Mouse (Mus musculus): ENCODE measurements around the gene Ralbp1.

The Ralbp1 gene

GRCm38 (mm10) chr17:65885697-65886529, at the start of gene Ralbp1:
Ralbp1 (minus strand) TSS chr17:65885798.
- DNase-seq (ENCODE audit: low spot score) = peak; percentile 20

- DNase-seq (ENCODE audit: low spot score) = no peak
These were observed 48.1 kb upstream of the Ralbp1 start for GRCm38 (mm10) chr17:65933741-65934140.

DNA sequence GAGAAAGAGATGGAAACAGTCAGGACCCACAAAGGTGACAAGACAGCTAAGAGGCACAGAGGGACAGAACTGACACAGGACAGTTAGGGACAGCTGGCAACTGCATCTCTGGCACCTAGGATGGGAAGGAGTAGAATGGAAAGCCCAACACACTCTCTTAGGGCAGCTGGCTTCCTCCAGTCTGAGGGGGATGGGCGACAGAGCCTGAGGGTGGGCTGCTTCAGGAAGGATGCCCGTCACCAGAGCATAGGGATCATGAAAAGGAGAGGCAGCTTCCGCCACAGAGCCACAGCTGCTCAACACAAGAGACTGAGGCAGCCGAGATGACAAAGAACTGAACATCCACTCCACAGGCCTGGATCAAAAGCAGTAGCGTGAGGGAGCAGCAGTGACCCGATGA, 45.9 kb upstream of the Ralbp1 start:
- DNase-seq (ENCODE audit: low spot score) = no peak

DNA sequence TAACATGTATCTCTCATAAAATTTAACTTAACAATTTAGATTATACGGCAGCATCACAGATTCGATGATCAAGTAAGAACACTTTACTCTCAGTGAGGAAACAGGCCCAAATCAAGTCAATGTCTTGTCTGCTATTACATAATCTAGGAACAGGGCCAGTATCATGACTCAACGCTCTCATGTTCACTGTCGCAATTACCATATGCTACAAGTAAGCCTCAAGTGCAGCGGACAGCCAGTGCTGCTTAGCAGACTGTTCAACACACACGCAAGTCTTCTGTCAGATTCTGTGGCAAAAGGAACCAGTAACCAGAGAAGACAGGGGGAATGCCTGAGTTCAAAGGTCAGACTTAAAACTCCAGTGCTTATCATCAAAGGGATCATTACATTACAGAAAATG, 45.4 kb upstream of the Ralbp1 start:
- no peak for DNase-seq (ENCODE audit: low spot score)

DNA sequence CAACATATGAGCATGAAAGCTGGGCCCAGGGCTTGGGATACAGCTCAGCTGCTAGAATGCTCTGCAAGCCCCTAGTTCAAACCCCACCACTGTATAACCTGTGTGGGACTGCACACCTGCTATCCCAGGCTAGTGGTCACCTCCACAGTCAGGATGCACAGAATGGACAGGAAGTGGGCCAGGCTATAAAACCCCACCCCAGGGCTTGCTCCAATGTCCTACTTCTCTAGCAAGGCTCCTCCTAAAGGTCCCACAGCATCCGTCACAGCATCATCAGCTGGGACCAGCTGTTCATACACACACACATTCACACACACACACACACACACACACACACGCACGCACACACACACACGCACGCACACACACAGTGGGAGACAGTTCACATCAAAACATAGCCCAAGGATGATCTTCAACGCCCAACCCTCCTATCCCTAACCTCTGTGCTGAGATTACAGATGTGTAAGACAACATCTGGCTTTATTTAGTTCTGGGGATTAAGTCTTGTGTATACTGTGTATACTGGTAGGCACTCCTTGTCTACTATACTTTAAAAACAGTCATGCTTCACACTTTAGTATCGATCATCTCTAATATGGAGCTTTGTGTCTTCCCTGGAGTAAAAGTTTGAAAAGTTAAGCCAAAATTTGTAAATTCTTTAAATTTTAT, 44.7 kb upstream of the Ralbp1 start:
- no peak for DNase-seq (ENCODE audit: low spot score)

GRCm38 (mm10) chr17:65929319-65929978, 43.9 kb upstream of the Ralbp1 start:
- DNase-seq (ENCODE audit: low spot score) = no peak

GRCm38 (mm10) chr17:65927077-65927476, 41.5 kb upstream of the Ralbp1 start:
- no peak for DNase-seq (ENCODE audit: low spot score)

DNA sequence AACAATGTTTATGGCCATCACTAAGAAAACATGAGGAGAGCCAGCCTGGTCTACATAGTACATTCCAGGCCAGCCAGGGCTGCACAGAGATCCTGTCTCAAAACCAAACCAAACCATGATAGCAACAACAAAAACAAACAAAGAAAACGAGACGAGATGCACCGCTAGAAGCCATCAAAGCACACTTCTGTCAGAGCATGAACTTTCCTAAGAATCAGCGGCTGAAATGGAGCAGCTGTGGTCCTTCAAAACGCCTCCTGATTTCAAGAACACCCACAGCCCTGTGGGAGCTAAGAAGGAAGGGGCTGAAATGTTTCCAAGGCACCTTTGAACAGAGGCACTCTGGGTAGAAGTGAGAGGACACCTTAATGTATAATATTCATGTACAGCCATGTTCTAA, 38.6 kb upstream of the Ralbp1 start:
- DNase-seq (ENCODE audit: low spot score) = no peak

- no peak for DNase-seq (ENCODE audit: low spot score)
These were observed 36.4 kb upstream of the Ralbp1 start for GRCm38 (mm10) chr17:65921975-65922374.

DNA sequence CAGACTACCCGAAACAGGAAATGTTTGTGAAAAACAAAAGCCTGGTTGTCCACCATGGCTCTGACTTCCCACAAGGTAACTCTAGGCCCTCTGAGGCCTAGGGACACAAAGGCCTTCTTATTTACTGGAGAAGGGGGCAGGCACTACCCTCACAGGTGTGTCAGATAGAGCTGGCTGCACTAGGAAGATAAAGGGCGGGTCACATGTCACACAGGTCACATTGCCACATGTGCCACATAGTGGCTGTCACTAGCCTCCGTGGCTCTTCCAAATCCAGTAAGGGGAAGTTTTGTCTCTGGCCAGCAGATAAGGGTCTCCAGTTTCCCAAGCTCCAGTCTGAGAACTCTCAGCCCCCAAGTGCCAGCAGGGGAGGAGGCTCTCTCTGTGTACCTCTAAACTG, 33.6 kb upstream of the Ralbp1 start:
- DNase-seq (ENCODE audit: low spot score) = no peak

DNA sequence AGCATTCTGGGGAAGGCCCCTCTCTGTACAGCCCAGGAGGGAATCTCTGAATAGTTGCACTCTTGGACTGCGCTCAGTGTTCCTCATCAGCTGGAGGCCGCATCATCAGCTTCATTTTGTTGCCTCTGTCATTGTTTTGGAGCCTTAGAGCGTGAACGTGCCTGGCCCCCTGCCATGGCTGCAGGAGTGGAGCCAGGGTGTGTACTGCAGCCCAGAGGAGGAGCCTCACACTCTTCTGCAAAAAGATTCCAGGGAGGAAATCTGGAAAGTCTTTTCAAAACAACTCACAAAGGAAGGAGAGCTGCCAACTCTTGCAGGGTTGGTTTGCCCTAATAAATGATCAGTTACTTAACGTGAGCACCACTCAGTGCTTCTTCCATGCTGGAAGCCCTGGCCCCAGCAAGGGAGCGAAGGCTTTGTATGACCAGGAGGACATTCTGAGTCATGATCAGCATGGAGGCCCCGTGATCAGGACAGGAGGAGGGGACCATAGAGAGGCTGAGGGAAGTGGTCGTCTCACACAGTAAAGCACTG, 30.6 kb upstream of the Ralbp1 start:
- peak; percentile 93 for DNase-seq (ENCODE audit: low spot score)

GRCm38 (mm10) chr17:65914083-65914482, 28.5 kb upstream of the Ralbp1 start:
- no peak for DNase-seq (ENCODE audit: low spot score)

DNA sequence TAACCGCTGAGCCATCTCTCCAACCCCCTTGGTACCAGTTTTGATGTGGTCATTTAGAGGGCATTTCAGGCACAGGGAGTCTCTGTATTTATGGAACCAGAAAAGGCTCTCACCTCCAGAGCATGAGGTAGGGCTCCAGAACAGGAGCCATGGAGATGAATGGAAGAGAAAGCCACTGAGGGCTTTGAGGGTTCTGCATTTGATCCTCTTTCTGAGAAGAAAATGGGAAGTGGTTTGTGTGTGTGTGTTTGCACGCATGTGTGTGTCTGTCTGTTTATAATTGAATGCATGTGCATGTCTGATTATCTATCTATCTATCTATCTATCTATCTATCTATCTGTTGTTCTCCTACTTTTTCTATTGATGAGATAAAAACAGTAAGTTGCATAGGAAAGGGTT, 26.6 kb upstream of the Ralbp1 start:
- DNase-seq (ENCODE audit: low spot score) = no peak

GRCm38 (mm10) chr17:65911285-65912069, 25.9 kb upstream of the Ralbp1 start:
- no peak for DNase-seq (ENCODE audit: low spot score)

- no peak for DNase-seq (ENCODE audit: low spot score)
These were observed 22.7 kb upstream of the Ralbp1 start for GRCm38 (mm10) chr17:65908270-65908669.

- DNase-seq (ENCODE audit: low spot score) = no peak
These were observed 21.4 kb upstream of the Ralbp1 start for GRCm38 (mm10) chr17:65906895-65907401.

DNA sequence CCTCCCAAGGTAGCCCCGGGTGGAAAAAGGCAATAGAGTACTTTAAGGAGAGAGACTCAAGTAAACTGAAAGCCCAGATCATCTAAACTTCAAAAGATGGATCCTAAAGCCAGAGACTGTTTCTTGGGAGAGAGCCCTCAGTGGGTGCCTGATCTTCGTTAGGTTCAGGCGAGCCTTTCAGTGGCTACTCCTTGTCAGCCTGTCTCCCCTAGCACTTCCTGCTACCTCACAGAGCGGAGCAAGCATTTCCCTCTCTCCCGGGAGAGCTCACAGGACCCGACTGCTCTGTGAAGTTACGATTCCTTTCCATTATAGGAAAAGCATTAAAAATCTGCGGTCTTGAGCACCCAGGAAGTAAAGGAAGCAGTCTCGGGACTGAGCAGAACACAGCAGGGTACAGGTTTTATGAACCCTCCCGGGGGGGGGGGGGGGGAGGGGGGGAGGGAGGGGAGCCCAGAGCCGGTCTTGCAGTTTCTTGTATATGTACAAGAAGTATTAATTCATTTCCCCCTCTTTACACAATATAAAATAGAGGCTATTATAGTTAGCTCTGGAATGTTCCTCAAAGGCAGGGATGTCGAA, 20.8 kb upstream of the Ralbp1 start:
- no peak for DNase-seq (ENCODE audit: low spot score)

DNA sequence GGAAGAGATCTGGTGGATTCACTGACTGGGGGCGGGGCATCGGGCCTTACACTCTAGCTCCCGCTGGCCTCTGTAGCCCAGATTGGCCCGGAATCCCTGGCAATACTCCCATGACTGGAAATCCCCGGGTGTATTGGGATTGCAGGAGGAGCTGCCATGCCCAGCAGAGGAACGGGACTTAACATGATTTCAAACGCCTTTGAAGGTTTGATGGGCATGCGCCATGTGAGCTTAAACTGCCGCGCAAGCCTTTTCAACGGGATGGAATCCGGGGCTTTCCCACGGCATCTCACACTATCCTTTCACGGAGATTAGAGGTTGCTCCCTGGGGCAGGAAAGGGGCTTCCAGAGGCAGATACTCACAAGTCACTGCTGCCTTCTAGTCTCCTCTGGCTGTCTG, 19.6 kb upstream of the Ralbp1 start:
- DNase-seq (ENCODE audit: low spot score) = no peak

GRCm38 (mm10) chr17:65903826-65904225, 18.2 kb upstream of the Ralbp1 start:
- no peak for DNase-seq (ENCODE audit: low spot score)

DNA sequence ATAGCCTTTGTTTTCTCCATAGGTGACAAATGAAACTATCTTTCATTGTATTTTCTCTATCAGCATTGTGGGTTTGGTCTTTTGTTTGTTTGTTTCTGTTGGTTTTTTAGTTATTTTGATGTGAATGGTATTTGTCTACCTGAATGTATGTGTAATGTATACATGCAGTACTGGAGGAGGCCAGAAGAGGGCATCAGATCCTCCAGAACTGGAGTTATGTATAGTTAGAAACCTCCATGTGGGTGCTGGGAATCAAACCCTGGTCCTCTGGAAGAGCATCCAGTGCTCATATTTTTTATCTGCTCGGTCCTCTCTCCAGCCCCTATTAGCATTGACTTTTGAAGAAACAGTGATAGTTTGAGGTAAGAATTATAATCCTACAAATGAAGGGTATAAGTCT, 17.4 kb upstream of the Ralbp1 start:
- no peak for DNase-seq (ENCODE audit: low spot score)

- DNase-seq (ENCODE audit: low spot score) = no peak
These were observed 16.7 kb upstream of the Ralbp1 start for GRCm38 (mm10) chr17:65902281-65902680.

Data from ovary, postnatal 14 days (tissue).